Mouse (Mus musculus) heart, postnatal 36 days (tissue): ENCODE results near the gene Dis3l2. TPM values are rescaled to one million over a fixed set of nuclear protein-coding genes. Genes with fewer than 3 reads are reported as not detected.

Source experiments
- DNase-seq, 2 experiments: peaks; one replicate each; pipeline ENCODE4 v3.0.0; 2021 to 2022
- intact Hi-C: fragments of 180-260 bp; cut with DNase I; formaldehyde crosslinking; loops from one replicate; pipeline ENCODE4 v1.15.1; 2025
- total RNA-seq, 2 experiments: library from RNA; stranded (reverse); gene quantifications; 2 replicates each; pipeline ENCODE4 v1.2.3; 2021

Gene Dis3l2
- total RNA-seq, 2 experiments from 2014 or later, result 11.4 to 12.4 TPM

DNA sequence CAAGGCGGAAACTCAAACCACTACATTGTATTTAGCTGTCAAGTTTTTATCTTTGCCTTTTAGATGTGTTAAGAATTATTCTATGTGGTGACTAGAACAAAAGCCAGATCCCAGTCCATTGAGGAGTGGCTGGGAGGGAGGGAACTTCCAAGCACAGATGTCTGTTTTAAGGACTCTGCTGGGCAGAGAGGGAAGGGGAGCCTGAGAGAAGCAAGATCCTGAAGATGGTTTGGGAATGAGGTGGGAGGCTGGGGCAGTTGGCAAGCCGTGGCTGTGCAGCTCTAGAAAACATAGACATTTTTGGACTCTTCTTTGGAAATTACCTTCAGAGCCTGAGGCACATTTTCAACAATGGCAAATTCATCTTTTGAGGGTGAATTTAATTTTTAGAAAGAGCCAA is 208.9 kb downstream of the Dis3l2 start:
- no peak for DNase-seq

GRCm38 (mm10) chr1:86913896-86914295 is 210.3 kb downstream of the Dis3l2 start:
- intact Hi-C loops, result loop anchor here (5.0 kb wide), 1 partner anchor 247 kb away; no protein-coding TSS in a partner anchor
- DNase-seq, result no peak

More for the DNA sequence above, 208.9 kb downstream of the Dis3l2 start:
- intact Hi-C loops, result loop anchor here (5.0 kb wide), 1 partner anchor 245 kb away; no protein-coding TSS in a partner anchor

DNA sequence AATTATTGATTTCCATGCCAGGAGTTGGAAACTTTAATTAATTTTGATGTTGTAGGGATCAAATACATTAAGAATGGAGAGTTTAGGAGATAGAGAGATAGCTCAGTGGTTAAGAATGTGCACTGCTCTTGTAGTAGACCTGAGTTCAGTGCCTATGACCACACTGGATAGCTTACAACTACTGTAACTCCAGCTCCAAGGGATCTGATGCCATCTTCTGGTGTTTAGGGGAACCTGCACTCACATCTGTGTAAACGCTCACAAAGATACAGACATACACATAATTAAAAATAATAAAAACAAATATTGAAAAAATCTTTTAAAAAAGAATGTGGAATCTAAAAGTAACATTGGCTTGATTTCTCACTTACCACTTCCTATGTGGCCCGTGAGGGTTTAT is 211.1 kb downstream of the Dis3l2 start:
- no peak for DNase-seq
- intact Hi-C loops, result loop anchor here (5.0 kb wide), 1 partner anchor 247 kb away; no protein-coding TSS in a partner anchor

DNA sequence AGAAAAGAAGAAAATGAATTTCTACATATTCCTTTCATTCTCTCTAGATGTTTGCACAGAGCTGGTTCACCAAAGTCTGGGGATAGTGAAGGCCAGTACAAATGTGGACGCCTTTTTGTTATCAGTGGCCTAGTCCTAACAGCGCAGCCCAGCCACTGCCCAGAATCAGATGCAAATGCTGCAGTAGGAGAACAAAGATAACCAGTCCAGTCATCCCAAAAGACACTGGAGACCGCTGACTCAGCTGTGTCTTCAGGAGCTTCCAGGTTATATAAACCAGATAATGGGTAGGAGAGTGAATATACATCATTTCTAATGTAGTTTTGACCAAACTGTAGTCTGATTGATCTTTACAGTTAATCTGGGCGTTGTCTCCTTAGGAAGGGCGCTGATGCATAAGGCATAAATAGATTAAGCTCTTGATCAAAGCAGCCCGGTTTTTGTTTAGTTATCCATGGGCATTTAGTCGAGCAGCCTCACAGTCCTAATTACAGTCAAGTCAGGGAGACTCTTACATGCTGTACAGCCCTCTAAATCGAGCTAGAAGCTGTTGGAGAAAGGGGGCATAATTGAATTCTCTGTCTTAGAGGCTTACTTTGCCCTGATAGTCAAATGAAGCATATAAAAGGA is 212.9 kb downstream of the Dis3l2 start:
- intact Hi-C loops, result no loop called here
- DNase-seq, result no peak

GRCm38 (mm10) chr1:86925776-86926175 is 222.2 kb downstream of the Dis3l2 start:
- no peak for DNase-seq
- intact Hi-C loops, result no loop called here

DNA sequence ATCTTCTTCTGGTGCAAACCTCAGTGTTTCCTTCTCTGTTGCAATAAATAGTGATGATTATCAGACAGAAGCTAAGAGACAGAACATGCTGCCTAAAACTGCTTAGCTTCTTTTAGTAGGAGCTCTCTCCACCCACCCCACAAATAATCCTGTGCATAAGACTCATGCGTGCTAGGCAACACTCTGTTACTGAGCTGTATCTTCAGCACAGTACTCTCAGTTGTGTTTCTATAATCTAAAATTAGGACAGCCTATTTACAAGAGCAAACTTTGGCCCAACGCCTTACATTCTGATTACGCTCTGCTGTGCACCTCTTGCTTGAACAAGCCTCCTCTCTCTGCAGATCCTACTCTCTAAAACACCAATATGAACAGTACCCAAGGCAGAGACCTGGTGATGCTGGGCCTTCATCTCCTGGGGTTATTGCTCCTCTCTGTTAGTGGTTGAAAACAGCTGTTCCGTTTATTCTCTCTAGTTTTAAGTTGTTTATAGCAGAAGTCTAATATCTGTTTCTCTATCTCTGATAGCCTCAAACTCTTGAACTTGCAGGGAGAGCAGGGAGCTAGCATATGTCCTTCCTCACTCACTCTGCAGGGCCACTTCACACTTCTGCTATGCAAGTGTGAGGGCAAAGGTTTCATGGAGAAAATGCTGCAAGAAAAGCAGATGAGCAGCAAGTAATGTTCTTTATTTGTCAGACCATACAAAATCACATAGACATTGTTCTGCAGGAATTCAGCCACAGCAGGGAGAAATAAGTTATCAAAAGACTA is 228.2 kb downstream of the Dis3l2 start:
- intact Hi-C loops, result no loop called here
- no peak for DNase-seq

DNA sequence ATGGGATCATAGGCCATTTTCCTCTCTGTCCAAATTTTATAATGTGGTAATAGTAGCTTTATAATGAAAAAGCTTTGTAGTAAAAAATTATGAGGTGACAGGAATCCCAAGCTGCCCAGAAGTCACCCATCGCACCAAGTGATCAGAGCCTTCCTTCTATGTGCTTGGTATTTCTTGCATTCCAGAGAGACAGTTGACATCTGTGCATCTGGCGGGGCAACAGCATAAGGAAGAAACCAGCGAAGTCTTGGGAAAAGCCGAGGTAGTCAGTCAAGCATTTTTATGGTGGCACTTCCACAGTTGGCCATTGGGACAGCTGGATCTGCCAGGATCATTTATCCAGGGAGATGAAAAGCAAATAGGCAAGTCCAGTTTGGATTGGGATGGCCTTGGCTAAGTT is 229.2 kb downstream of the Dis3l2 start:
- intact Hi-C loops, result no loop called here

GRCm38 (mm10) chr1:86933656-86934055 is 230.0 kb downstream of the Dis3l2 start:
- intact Hi-C loops, result no loop called here
- no peak for DNase-seq

More for the DNA sequence above, 229.2 kb downstream of the Dis3l2 start:
- DNase-seq, result no peak

GRCm38 (mm10) chr1:86951501-86952205 is 248.0 kb downstream of the Dis3l2 start:
- DNase-seq, result no peak

DNA sequence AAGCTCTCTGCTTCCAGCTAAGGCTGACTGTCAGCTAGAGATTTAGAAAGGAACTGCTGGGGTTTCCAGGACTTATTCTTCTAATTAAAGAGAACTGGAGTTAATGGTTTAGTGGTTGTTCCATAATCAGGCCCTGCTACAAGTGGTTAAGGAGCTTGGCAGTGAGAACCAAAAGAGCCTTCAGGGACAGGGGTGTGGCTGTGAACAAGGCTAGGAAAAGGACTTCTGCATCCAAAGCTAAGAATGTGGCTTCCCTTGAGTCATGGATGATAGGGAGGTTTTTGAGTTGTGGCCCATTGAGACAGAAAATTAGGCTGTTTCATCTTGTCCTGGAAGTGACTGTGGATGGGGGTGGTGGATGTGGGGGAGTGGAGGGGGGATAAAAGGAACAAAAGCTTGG is 252.2 kb downstream of the Dis3l2 start:
- intact Hi-C loops, result no loop called here
- DNase-seq, result no peak

More at GRCm38 (mm10) chr1:86951501-86952205, 248.0 kb downstream of the Dis3l2 start:
- intact Hi-C loops, result no loop called here

GRCm38 (mm10) chr1:86968261-86968964 is 264.8 kb downstream of the Dis3l2 start:
- DNase-seq, result peak; percentile 12 to 24
- intact Hi-C loops, result loop anchor here (2.0 kb wide), 1 partner anchor 300 kb away; no protein-coding TSS in a partner anchor

DNA sequence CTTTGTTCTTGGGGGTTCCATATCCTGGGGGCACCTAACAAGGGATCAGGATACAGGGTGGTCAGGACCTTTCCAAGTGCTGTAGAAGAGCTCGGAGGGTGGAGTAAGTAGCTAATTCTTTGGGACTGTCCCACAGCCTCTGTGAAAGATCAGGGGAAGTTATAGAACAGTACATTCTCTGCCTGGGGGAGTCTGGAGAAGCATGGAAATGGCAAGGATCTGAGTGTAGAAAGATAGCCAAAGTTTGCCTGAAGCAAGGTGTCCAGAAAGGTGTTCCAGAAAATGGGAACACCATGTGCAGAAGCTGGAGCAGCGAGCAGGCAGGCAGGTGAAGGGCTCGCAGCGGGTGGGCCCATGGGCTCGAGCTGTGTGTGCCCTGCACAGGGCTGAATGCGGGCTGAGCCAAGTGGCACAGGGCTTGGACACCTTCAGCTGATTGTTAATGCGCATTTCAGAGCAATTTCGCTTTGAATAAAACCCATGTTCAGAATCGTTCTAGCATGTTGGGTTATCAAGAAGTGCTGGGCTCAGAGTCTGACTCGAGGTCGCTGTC is 265.6 kb downstream of the Dis3l2 start:
- DNase-seq, result no peak
- intact Hi-C loops, result loop anchor here (2.0 kb wide), 1 partner anchor 300 kb away; no protein-coding TSS in a partner anchor

- DNase-seq, result no peak
- intact Hi-C loops, result loop anchor here (5.0 kb wide), 1 partner anchor 70 kb away; no protein-coding TSS in a partner anchor
These were observed 269.1 kb downstream of the Dis3l2 start for GRCm38 (mm10) chr1:86972693-86973092.

DNA sequence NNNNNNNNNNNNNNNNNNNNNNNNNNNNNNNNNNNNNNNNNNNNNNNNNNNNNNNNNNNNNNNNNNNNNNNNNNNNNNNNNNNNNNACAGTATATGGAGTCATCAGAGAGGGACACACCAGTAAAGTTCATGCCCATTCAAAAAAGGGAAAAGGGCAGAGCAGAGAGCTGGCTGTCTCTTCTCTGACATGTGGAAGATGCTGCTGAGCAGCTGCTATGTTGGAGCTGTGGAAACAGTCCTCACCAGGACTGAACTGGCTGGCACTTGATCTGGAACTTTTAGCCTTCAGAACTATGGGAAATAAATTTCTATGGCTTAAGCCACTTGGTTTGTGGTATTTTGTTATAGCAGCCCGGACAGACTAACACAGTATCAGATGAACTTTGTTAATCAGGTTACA is 273.4 kb downstream of the Dis3l2 start:
- no peak for DNase-seq
- intact Hi-C loops, result no loop called here

DNA sequence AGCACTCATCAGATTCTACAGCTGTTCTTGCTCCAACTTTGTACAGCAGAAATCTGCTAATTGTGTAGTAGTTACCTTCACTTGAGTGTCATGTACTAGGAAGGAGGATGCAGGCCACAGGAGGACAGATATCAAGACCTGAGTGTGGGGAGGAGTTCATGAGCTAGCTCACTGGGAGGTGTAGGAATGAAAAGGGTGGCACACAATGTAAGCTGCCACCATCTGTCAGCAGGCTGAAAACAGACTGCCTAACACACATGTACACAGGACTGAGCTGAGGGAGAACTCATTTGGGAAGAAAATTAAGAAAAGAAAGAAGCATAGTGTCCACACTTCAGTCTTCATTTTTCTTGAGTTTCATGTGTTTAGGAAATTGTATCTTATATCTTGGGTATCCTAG is 282.8 kb downstream of the Dis3l2 start:
- DNase-seq, result no peak
- intact Hi-C loops, result no loop called here

DNA sequence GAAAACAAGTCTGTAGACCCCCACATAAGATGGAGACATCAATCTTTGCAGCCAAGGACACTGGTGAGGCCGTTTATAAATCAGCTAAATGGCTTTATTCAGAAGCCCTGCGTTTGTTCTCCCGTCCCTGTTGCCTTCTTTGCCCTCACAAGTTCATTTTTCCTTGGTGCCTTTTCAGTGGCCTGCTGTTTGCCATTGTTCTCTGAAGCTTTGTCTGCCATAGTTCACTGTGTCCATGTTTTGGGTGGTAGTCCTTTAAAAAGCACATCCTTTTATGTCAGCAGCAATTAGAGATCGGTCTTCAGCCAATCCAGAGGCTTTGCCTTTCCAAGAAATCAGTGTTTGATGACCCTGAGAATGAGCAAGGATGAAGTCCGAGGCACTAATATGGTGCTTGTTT is 289.2 kb downstream of the Dis3l2 start:
- DNase-seq, result no peak
- intact Hi-C loops, result no loop called here

GRCm38 (mm10) chr1:86994023-86994422 is 290.4 kb downstream of the Dis3l2 start:
- intact Hi-C loops, result no loop called here
- no peak for DNase-seq

DNA sequence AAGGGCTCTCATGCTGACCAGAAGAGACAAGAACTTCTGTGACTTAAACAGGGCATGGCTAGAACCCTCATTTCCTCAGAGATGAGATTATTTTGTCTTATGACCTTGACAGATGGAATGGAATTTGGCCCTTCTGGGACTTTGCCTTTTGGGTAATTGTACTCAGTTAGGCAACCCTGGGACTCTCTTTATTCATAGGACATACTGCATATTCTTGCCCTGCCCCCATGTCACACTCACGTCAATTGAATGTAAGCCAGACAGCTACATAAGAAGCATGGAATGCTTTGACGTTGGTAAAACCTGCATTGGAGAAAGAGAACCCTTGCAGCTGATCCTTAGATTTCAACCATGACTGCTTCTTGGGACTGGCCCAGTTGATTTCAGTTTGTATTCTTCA is 294.4 kb downstream of the Dis3l2 start:
- intact Hi-C loops, result no loop called here
- DNase-seq, result no peak

DNA sequence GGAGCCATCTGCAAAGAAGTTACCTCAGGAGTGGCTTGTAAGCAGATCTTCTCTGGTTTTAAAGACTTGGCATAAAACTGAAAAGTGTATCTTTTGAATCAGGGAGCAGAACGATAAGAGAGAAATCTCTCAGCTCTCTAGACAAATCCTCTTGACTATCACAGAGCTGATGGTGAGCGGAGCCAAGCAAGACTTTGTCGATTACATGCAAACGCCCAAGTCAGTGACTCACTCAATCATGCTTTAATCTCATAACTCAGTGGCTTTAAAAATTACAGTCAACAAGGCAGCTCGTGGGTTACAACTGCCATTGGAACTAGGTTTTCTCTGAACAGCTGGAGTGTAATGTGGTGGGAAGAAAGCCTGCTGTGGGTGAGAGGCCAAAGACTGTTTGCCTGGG is 297.8 kb downstream of the Dis3l2 start:
- intact Hi-C loops, result no loop called here
- no peak for DNase-seq

- intact Hi-C loops, result no loop called here
- no peak for DNase-seq
These were observed 299.0 kb downstream of the Dis3l2 start for GRCm38 (mm10) chr1:87002545-87003168.
